Mouse (Mus musculus) myocyte (in vitro differentiated cells): ENCODE results near the gene Lfng.

Experiments
- POLR2A ChIP-seq: IDR thresholded peaks from one replicate; pipeline ENCODE4 v1.6.1; 2011; ENCODE audit warnings: low read depth, mild to moderate bottlenecking, control low read depth, moderate library complexity; ENCODE audit not compliant: insufficient read length
- USF1 ChIP-seq: IDR thresholded peaks from one replicate; pipeline ENCODE4 v1.6.1; 2011; ENCODE audit warnings: low read depth, mild to moderate bottlenecking, control low read depth, moderate library complexity

GRCm38 (mm10) chr5:140654096-140654845 lies 47.2 kb downstream of the Lfng start:
- TF ChIP-seq POLR2A: no peak
- TF ChIP-seq USF1: no peak
